Mouse (Mus musculus) embryonic fibroblast, embryonic 13.5 days (primary cell): ENCODE measurements around the gene RPS10-NUDT3.
A peak's percentile ranks its signal among the peaks of the same experiment; 100 is the strongest.

Source experiments
- CTCF ChIP-seq: IDR thresholded peaks from 2 replicates; pipeline ENCODE4 v1.5.1; 2011; ENCODE audit warnings: mild to moderate bottlenecking, control low read depth, low read length, moderate library complexity, borderline replicate concordance; ENCODE audit not compliant: insufficient read depth
- POLR2A ChIP-seq: IDR thresholded peaks from 2 replicates; pipeline ENCODE4 v1.6.1; 2011; ENCODE audit warnings: low read depth, mild to moderate bottlenecking, control low read depth, low read length, moderate library complexity

- no peak; the same call in none of the 2 replicates for TF ChIP-seq POLR2A
- peak; percentile 67 for TF ChIP-seq CTCF
Measured at GRCm38 (mm10) chr17:27565163-27565941, 69.7 kb downstream of the RPS10-NUDT3 start, which contains the start of gene AI413582.
